Mouse (Mus musculus): ENCODE measurements at regions not wholly inside any gene's neighbourhood (a gene's known extent, or its start where the extent isn't known, plus 50 kb on each side); places are given as distances from the start of the nearest gene placed in this dataset.
"Not testable (repeated sequence)": the region's sequence is repeated elsewhere in the genome, so short reads cannot be mapped to it uniquely, and the experiment has no call there.

DNA sequence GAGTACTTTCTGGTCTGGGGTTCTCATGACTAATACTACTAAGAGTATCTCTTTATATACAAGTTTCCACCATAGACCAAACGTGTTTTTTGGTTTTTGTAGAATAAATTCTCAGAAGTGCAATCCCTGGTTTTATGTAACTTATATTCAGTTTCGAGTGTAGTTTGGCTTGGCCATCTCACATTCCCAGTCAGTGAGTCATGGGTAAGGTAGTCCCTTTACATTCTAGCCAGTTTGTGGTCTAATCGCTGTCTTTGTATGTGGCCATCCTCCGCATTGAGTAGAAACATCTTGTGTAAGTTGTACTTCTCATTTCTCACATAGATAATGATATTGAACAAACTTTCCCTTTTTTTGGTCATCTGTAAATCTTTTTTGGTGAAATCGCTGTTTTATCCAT lies 88.3 kb downstream of the Anxa5 start:
- DNase-seq (ENCODE audit: low spot score in 2 of 2) = no peak

DNA sequence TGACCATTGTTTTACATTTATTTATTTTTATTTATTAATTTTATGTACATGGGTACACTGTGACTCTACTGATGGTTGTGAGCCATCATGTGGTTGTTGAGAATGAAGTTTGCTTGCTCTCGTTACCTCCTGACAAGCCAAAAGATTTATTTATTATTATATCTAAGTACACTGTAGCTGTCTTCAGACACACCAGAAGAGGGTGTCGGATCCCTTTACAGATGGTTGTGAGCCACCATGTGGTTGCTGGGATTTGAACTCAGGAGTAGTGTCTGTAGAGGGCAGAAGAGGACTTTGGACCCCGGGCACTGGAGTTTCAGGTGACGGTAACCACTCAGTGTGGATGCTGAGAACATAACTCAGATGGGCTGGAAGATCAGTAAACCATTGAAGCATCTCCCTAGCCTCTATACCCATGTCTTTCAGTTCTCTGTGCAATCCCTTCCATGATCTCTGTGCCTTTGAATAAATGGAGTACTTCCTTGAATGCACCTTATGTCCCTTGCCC lies 92.2 kb downstream of the Anxa5 start:
- no peak for DNase-seq (ENCODE audit: low spot score in 2 of 2)

DNA sequence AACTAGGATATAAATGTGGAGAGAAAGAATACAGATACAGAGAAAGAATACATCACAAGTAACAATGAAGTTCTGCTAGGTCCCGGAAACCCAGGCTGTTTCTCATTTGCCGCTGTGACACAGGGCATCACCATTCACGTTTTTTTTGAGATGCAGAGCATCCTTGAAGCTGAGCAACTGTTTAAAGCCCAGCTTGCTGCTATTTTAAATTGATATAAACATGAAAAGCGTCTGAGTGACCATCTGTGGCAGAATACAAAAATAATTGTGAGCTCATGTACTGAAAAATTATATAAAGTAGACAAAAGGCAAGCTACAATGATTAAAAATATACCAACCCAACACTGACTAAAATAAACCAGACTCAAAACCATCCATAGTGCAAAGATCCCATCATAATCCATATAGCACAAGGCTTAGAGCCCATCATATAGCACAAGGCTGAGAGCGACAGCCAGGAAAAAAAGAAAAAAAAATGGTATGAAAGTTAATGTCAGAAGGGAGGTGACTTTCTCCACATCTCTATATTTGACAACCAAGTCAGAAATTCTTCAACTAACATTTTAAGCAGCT lies 94.0 kb downstream of the Anxa5 start:
- no peak for DNase-seq (ENCODE audit: low spot score in 2 of 2)

DNA sequence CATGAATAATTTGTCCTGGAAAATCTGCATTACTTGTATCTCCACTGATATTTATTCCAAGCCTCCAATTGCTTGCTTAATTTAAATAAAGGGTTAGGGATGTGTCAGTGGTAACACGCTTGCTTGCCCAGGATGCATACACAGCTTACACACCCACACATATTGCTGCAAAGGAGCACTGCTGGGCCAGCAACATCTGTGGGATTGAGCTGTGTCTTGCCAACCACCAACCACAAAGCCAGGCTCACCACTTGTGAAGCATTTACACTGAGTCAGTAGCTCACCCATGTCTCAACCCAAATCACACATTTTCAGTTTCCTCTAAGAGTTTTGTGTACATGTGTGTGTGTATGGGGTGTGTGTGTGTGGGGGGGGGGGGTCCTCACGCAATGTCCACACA lies 100.0 kb downstream of the Anxa5 start:
- no peak for DNase-seq (ENCODE audit: low spot score in 2 of 2)

DNA sequence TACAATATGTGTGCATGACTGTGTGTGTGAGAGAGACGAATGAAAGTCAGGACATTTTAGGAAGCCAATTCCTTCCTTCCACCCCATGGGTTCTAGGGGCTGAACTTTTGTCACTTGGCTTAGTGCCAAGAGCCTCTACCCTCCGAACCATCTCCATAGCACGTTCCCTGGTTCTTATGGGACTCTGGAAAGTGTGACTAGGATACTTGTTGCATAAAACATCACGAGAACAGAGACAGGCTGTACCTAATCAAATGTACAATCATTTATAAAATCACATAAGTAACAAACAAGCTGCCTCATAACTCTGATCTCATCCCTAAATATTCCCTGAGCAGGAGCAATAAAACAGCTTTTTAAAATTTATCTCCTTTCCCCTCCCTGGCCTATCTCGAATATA lies 100.8 kb downstream of the Anxa5 start:
- DNase-seq (ENCODE audit: low spot score in 2 of 2) = no peak

DNA sequence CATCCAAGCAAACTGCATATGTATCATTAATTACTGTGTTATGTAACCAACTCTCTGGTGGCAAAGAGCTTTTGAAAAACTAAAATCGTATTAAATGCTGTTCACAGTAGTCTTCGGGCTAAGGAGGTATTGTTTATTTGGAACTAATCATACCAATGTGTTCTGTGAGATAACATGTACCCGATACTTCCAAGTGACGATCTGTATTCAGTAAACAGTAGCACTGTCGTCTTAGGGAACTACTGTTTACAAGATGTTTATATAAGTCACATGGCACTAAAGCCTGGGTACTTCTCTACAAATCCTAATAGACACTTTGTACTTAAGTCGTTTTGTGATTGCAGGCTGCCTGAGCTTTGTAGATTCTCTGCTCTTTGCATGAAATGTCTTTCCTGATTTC lies 114.8 kb downstream of the Anxa5 start:
- no peak for DNase-seq (ENCODE audit: low spot score in 2 of 2)

DNA sequence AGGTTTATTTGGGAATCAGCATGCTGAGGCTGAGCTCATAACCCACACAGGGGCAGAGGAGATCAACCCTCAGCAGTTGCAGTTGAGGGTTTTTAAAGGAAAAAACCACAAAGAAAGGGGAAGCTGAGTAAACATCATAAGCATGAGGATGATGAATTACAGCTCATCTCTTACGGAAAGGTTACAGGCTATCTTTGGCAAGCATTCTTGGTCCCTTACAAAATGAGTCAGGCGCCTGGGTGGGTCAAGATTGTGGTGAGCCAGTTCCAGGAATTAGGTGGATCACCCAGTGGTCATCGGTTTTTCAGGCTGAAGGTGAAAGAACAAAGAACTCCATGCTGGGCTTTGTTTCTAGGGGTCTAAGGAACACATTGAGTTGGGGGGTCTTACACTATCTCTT lies 121.5 kb downstream of the Anxa5 start:
- not testable (repeated sequence) for DNase-seq (ENCODE audit: low spot score in 2 of 2)

DNA sequence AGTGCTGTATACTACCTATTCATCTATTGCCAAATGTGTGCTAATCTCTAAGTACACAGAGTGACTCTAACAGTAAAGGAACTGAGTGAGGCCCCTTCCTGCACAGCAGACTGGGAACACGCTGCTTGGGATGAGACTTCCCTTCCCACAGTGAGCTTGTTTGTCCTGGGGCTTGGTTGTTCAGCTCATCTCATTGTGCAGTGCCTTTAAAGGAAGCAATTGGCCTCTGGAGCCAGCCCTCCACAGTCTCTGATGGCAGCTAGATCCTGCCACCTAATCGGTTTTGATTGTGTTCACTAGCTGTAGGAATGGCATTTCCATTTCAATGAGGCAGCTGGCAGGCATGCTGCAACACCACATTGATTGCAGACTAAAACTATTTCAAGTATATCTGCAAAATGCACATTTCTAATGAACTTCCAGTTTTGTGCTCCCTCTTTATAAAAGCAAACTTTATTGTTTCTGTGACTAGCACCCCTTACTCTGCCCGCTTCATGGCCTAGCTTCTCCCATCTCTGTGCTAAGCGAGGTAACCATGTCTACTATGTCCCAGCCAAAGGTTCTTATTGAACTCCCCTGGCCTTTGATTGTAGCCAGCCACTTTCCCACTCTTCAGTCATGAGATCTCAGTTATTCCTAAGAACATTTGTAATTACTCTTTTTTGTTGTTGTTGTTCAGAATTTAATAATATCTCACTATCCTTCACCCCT lies 123.5 kb downstream of the Anxa5 start:
- DNase-seq (ENCODE audit: low spot score in 2 of 2) = no peak

DNA sequence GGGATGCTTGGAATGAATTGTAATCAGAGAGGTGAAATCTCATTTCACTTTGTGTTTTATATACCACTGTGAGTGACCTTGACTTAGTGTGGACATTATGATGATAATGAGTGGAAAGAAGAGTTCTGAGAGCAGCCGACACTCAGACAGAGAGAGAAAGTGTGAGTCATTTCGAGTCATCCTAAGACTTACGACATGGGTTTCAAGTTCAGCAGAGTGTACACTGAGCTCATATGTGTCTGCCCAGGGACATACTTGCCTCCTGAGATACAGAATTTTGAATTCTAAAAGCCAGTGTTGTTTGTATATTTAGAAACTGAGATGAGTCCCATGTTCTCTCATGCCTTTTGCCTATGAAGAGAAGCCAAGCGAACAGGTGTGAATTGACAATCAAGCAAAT lies 126.6 kb downstream of the Anxa5 start:
- DNase-seq (ENCODE audit: low spot score in 2 of 2) = no peak

DNA sequence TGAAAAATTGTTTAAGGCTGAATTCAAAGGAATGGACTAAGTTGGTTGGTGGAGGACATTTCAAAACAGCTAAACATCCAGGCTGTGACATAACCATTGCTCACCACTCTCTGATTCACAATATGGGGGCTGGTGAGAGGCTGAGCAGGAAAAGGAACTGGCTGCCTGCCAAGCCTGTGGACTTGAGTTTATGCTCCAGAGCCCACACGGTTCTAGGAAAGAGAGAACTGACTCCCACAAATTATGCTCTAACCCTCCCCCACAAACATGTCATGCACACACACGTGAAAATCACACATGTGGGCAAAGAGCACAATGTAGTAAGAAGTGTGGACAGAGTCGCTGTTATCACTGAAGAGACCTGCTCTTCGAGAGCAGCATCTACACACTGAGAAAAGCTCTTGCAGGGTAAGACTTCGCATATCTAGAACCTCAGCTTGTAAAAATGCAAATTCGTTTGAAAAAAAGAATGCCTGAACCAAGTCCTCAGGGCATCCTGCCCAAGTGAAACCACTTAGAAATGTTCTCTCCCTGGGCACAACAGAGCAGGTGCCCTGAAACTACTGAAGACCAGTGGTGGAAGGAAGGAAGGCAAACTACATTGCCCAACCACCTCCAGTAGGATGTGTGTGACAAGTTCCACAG lies 118.9 kb upstream of the Qrfpr start:
- DNase-seq (ENCODE audit: low spot score in 2 of 2) = peak; percentile 20 to 29

DNA sequence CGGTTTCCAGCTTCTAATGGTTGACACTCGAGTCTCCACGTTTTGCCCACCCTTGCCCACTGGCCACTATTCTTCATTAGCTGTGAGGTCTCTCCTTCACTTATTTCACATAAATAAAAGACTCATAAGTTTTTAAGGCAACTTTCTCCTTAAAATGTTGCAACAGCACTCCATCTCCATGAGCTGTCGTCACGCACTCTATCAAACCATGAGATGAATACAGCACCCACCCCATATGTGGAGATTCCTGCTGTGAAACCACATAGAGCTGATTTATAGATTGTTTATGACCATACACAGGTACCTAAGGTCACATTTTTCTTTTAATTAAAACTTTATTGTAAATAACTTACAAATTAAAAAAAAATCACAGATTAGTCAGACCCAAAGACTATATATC lies 117.5 kb upstream of the Qrfpr start:
- DNase-seq (ENCODE audit: low spot score in 2 of 2) = no peak

DNA sequence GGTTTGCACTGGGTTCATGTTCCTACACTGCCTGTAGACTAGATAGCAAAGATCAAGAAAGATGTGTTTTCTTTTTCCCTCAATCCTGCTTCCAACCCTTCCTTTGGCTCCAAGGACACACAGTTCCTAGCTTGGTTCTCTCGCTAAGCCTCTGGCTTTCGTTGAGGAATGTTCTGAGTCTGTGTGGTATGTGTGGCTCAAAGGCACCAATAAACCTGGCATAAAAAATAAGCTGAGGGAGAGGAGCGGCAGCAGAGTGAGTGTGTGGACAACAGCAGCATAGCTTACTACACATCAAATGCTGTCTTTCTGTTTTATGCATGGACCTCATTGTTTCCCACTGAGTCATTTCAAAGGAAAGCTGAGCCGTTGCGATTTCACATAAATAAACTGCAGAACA lies 112.2 kb upstream of the Qrfpr start:
- no peak for DNase-seq (ENCODE audit: low spot score in 2 of 2)

DNA sequence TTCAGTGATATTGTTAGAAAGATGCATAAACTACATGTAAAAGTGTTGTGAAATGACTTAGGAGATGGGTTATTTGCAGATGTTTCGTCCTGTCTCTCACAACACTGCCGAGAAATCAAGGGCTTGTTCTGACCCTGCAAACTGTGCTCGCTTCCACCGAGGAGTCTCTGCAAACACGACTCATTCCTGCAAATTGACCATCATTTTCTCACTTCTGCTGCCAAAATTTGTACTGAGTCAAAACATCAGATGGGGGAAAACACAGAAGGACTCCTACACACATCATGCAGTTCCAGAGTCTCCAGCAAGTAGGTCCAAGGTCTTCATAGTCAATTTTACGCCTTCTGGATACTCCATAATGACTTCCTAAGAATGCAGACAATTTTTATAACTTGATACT lies 109.9 kb upstream of the Qrfpr start:
- no peak for DNase-seq (ENCODE audit: low spot score in 2 of 2)

DNA sequence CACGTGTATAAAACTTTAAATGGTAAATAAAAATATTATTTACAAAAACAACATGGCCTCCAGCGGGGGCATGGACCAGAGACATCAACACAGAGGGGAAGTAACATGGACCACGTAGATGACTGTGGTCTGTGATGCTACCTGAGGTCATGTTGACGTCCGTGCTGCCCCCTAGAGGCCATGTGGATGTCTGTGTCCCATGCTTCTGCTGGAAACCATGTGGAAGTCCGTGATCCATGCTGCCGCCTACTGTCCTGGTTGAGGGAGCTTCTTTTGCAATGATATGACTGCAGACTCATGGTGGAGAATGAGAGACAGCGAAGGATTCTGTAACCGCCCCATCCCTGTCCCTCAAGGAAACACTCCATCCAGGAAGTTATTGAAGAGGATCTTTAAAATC lies 108.5 kb upstream of the Qrfpr start:
- DNase-seq (ENCODE audit: low spot score in 2 of 2) = peak; percentile 8 to 16

DNA sequence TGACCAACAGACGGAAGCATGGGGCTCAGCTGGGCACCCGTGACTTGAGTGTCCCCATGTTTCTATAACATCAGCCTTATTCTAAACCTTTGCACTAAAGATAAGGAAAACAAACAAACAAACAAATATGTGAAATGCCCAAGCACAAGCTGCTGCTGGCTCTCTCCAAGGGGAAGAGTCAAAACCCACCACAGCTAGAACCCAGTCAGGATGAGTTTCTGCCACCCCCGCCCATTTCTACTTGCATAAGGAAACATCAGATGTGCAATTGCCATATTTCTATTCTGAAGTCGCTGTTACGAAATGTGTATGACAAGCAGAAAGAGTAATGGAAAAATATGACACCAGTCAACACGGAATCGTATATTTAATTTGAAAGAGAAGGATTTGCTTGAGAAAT lies 107.5 kb upstream of the Qrfpr start:
- DNase-seq (ENCODE audit: low spot score in 2 of 2) = no peak

DNA sequence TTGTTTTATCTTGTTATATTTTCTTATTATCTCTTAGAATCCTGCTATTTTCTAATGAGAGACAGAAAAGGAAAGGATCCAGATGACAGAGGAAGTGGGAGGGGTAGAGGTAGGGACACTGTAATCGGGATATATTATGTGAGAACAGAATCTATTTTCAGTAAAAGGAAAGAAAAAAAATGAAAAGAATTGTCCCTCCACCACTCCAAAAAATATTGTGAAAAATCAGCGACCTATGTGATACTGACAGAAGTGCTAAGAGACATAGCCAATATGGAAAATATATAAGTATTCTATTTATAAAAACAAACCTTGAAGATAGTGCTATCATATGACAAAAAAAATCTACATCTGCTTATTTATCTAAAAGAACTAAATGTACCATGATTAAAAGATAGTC lies 106.8 kb upstream of the Qrfpr start:
- no peak for DNase-seq (ENCODE audit: low spot score in 2 of 2)

DNA sequence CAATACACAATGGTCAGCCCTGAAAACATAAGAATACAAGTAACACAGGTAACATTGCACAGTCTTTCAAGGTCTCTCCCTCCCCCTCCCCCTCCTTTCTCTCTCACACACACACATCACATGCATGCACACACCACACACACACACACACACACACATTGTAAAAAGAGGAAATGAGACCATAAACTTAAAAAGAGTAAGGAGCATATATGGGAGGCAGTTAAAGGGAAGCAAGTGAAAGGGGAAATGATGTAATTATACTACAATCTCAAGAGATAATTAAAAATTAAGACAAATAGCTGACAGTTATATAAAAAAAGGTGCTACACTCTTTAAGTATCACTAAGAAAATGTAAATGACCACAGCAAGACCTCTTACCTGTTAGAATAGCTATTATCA lies 96.5 kb upstream of the Qrfpr start:
- no peak for DNase-seq (ENCODE audit: low spot score in 2 of 2)

DNA sequence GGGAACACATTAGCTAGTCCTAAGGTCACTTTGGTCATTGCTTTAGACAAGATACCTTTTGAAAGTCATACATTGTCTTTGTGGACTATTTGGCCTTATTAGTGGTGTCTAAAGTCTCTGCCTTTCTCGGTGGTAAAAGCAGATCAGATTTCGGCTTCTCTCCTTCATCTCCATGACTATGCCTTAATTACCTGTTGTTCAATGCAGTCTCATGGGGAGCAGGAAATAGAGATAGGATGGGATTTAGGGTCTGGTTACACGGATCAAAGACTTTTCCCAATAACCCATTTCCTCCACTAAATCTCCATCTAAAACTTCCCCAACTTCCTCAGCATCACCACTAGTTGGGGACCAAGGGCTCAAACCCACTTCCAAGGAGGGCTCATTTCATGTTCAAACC lies 89.2 kb upstream of the Qrfpr start:
- no peak for DNase-seq (ENCODE audit: low spot score in 2 of 2)

DNA sequence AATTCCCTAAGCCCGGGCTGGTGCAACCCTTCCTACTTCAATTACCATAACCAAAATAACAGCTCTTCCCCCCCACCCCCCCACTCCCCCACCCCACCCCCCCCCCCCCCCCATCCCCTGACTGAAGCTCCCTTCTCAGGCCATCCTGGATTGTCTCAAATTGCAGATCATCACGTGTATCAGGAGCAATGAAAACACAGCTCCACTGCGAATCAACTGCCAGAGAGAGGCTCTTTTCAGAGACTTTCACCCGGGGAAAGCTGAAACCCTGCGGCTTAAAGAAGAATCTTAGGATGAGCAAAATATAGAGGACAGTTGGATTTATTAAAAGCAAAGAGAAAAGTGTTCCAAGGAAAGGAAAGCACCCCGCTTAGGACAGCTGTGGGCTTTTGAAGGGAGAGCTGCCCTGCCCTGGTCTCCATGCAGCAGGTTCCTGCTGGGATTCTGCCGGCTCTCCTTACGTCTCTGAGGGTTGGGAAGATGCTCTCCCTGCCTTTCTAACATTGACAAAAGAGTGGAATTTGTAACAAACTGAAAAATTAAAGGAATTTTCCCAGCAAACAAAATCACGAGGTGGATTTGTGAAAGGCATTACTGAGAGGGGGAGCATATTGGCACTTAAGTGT lies 88.6 kb upstream of the Qrfpr start:
- DNase-seq (ENCODE audit: low spot score in 2 of 2) = no peak

DNA sequence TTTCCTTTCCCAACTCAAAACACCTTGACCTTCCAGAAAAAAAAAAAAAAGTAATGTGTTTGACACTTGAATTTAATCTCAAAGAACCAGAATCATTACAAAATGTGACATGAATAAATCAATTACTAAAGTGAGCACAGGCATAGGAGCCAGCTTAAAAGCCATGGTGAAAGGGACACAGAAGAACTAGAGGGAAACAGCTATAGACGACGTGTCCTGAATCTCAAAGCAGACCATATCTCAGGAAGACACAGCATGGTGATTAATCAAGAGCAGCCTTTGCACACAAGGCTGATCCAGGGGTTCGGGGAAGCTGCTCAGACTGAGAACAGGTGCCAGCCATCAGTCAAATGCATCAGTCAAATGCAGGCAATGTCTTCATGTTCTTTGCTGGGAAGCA lies 74.7 kb upstream of the Qrfpr start:
- no peak for DNase-seq (ENCODE audit: low spot score in 2 of 2)

DNA sequence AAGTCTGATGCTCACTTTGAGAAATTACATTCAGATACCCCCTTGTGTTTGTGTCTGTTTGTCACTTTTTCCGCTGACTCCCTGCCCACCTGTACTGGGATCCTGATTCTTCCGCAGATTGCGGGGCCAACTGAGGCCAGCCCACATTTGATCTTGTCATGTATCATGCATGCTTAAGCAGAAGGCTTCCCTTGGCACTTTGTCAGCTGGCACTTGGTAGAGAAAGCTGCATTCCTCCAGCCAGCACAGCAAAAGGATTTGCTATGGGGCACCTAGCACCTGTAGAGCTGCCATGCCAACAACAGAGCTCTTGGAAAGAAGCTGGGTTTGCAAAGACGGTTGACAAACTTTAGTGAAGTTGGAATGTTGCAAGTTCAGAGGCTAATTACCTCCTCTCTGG lies 69.9 kb upstream of the Qrfpr start:
- DNase-seq (ENCODE audit: low spot score in 2 of 2) = no peak

DNA sequence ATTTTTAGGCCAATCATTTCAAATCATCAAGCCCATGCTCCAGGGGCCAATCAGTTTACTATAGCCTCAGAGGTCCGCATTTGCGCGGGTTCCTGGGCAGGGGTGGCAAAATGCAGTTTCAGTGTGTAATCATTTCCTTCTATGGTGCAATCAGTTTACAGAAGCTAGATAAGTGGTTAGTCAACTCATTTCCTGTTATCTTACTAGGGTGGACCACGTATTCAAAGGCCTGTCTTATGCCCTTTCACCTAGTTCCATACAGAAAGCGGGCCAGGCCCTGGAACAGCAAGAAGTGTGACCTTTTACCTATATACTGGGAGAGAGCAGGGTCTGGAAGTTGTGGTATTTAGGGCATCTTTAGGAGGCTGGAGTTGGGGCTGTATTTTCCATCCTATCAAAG lies 62.0 kb upstream of the Qrfpr start:
- DNase-seq (ENCODE audit: low spot score in 2 of 2) = no peak

DNA sequence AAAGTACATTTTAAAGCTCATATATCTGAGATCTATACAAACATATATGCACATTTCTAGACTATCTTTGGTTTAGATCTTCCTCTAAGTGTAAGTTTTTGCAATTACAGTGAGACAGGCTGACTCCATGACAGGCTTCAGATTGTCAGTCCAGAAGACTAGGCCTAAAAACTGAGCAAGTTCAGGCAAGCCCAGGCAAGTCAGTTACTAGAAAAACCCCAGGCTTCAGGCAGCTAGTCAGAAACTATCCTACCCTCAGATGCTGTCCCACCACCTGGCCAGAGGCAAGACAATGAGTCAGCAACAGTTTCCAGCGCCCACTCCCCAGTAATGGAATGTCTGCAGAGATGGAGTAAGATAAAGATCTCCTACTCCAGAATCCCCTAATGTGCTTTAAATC lies 53.4 kb upstream of the Qrfpr start:
- DNase-seq (ENCODE audit: low spot score in 2 of 2) = no peak

Measured in frontal cortex, postnatal 10 days (tissue).